Mouse (Mus musculus): Measurements from ENCODE around the gene Dsn1.

- TF ChIP-seq POLR2A (IDR thresholded peaks at IDR 0.05; ENCODE audit: borderline replicate concordance, extremely low read depth, insufficient read depth, insufficient read length, poor library complexity, severe bottlenecking), result no peak
- TF ChIP-seq CTCF (IDR thresholded peaks at IDR 0.05; ENCODE audit: borderline replicate concordance, extremely low read depth, insufficient read depth, insufficient read length), result no peak
These were observed 43.1 kb downstream of the Dsn1 start for GRCm38 (mm10) chr2:156963891-156964290.

Measured in brain, embryonic 14.5 days (tissue).